Mouse (Mus musculus) cerebellum, postnatal 36 days (tissue): ENCODE results near the gene Dstyk.

Experiments
- DNase-seq, 2 experiments: peaks; one replicate each; pipeline ENCODE4 v3.0.0; 2021 to 2022; ENCODE audit warnings: mixed read lengths in 2 of 2

The Dstyk gene

GRCm38 (mm10) chr1:132388813-132389803 is 28.2 kb upstream of the Dstyk start:
- DNase-seq: peak in 1 of 2 experiments; percentile 28

- peak; percentile 88 to 89 for DNase-seq
Observed at GRCm38 (mm10) chr1:132389886-132390585, 27.3 kb upstream of the Dstyk start.

- DNase-seq: peak; percentile 54 to 62
Observed at GRCm38 (mm10) chr1:132390691-132391579, 26.4 kb upstream of the Dstyk start, which contains the start of gene Tmcc2. TSS of gene Tmcc2 (minus strand) at chr1:132391281.

- peak; percentile 80 to 89 for DNase-seq
Observed at GRCm38 (mm10) chr1:132391580-132392022, 25.8 kb upstream of the Dstyk start.

- DNase-seq: no peak
Observed at GRCm38 (mm10) chr1:132392872-132393271, 24.5 kb upstream of the Dstyk start.

- no peak for DNase-seq
Observed at GRCm38 (mm10) chr1:132396705-132397104, 20.6 kb upstream of the Dstyk start.

GRCm38 (mm10) chr1:132400538-132400937 is 16.8 kb upstream of the Dstyk start:
- no peak for DNase-seq

GRCm38 (mm10) chr1:132401843-132402242 is 15.5 kb upstream of the Dstyk start:
- no peak for DNase-seq

- DNase-seq: no peak
Observed at GRCm38 (mm10) chr1:132410657-132411056, 6.7 kb upstream of the Dstyk start.

GRCm38 (mm10) chr1:132416244-132416942 is 962 bp upstream of the Dstyk start:
- no peak for DNase-seq

- no peak for DNase-seq
Observed at GRCm38 (mm10) chr1:132416943-132417290, 438 bp upstream of the Dstyk start.

GRCm38 (mm10) chr1:132420206-132420605 is 2.9 kb downstream of the Dstyk start:
- no peak for DNase-seq

GRCm38 (mm10) chr1:132420662-132421061 is 3.3 kb downstream of the Dstyk start:
- DNase-seq: no peak

- no peak for DNase-seq
Observed at GRCm38 (mm10) chr1:132422912-132423696, 5.7 kb downstream of the Dstyk start.

GRCm38 (mm10) chr1:132425600-132425999 is 8.2 kb downstream of the Dstyk start:
- no peak for DNase-seq

- peak in 1 of 2 experiments; percentile 7 for DNase-seq
Observed at GRCm38 (mm10) chr1:132430818-132431217, 13.5 kb downstream of the Dstyk start.

- peak; percentile 57 to 60 for DNase-seq
Observed at GRCm38 (mm10) chr1:132431716-132432115, 14.4 kb downstream of the Dstyk start.

GRCm38 (mm10) chr1:132433349-132433748 is 16.0 kb downstream of the Dstyk start:
- DNase-seq: no peak

- no peak for DNase-seq
Observed at GRCm38 (mm10) chr1:132434032-132434431, 16.7 kb downstream of the Dstyk start.

- no peak for DNase-seq
Observed at GRCm38 (mm10) chr1:132436320-132436958, 19.1 kb downstream of the Dstyk start.

- no peak for DNase-seq
Observed at GRCm38 (mm10) chr1:132436960-132437359, 19.6 kb downstream of the Dstyk start.
